Mouse (Mus musculus): ENCODE measurements around the gene Lsamp. TPM values are rescaled to one million over a fixed set of nuclear protein-coding genes. Genes with fewer than 3 reads are reported as not detected.

Gene Lsamp
- polyA plus RNA-seq, 1 experiment from 2014 or later: 3.1 TPM

DNA sequence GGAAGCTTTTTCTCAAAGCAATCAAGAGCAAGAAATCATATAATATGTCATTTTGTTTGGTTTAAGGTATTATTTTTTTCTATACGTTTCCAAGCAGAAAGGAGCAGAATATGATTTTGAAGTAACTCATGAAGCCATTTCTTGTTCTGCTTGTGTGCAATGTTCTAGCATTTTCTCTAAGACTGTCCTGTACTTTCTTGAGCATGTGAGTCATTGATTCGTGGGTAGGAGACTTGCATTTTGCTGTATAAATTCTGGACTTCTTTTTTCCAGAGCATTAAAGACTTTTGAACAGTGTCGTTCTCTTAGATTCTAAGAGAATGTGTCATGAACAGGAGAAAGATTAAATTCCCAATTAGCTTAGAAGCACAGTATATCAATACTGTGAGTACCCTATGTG lies 1118.6 kb downstream of the Lsamp start:
- 80% methylated on average over 3 of the region's 3 CpGs for WGBS
- Histone ChIP-seq H3K27ac (ENCODE audit: low read length) (no peak overlapping the region), H3K27me3 (replicated peaks; ENCODE audit: control insufficient read depth, insufficient read depth, low read length) (no peaks in the 10 kb centered on the region), H3K4me2 (ENCODE audit: low read depth, low read length) (no peak overlapping the region), H3K9me3 (ENCODE audit: control insufficient read depth, low read length) (no peaks in the 10 kb centered on the region), H3K4me1 (ENCODE audit: control insufficient read depth, insufficient read depth, low read length) (no peaks in the 10 kb centered on the region), H3K9ac (ENCODE audit: low read depth, low read length) (no peak overlapping the region), H3K4me3 (ENCODE audit: low read length) (no peak overlapping the region), H3K36me3 (ENCODE audit: control insufficient read depth, insufficient read depth, low read length) (no peaks in the 10 kb centered on the region)
- no peak for ATAC-seq

DNA sequence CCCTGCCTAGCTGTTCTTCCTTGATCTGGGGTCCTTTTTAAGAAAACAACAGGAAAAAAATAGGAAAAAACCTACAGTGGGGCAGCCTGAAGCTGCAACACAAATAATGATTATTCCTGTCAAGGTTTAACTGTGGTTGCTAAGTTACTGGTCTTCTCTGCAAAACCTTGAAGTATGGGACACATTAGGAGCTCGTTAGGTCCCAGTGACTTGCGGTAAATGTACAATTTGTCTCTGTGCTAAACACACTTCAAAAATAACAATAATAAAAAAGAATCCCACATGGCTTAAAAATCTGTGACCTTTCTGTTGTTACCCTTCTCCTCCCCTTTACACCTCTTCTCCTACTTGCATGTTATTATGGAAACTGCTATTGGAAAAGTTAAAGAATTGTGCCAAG lies 1140.2 kb downstream of the Lsamp start:
- Histone ChIP-seq H3K4me3 (ENCODE audit: low read length) (no peak overlapping the region), H3K27ac (ENCODE audit: low read length) (no peak overlapping the region), H3K4me2 (ENCODE audit: low read depth, low read length) (no peak overlapping the region)

DNA sequence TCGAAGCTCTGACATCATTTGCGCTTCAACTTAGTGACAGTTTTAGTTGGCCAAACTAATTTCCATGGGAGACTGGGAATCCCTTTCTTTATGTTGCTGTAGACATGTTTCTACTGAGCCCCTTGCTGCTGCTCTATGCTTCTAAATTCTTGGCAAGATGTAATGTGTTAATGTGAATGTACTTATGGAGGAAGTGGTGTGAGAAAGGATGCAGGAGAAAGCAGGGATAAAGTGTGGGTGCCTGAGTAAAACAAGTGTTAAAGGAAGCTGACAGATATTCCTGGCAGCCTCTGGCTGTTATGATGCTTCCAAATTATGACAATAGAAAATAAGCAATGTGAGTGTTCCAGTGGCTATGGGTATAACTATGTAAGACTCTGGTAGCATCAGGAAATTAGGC lies 1140.9 kb downstream of the Lsamp start:
- Histone ChIP-seq H3K27ac (ENCODE audit: low read length) (no peak overlapping the region), H3K36me3 (ENCODE audit: control insufficient read depth, insufficient read depth, low read length) (no peaks in the 10 kb centered on the region), H3K4me1 (ENCODE audit: control insufficient read depth, insufficient read depth, low read length) (no peaks in the 10 kb centered on the region), H3K4me3 (ENCODE audit: low read length) (no peak overlapping the region), H3K9ac (ENCODE audit: low read depth, low read length) (no peak overlapping the region), H3K27me3 (replicated peaks; ENCODE audit: control insufficient read depth, insufficient read depth, low read length) (no peaks in the 10 kb centered on the region), H3K4me2 (ENCODE audit: low read depth, low read length) (no peak overlapping the region), H3K9me3 (ENCODE audit: control insufficient read depth, low read length) (no peaks in the 10 kb centered on the region)
- no peak for ATAC-seq
- WGBS: 91% methylated on average over 2 of the region's 2 CpGs

More for the DNA sequence above, 1140.2 kb downstream of the Lsamp start:
- WGBS: 72% methylated on average over 2 of the region's 2 CpGs
- no peak overlapping the region for H3K9ac ChIP-seq (ENCODE audit: low read depth, low read length)
- no peak for ATAC-seq
- H3K36me3 ChIP-seq (ENCODE audit: control insufficient read depth, insufficient read depth, low read length): no peaks in the 10 kb centered on the region
- H3K4me1 ChIP-seq (ENCODE audit: control insufficient read depth, insufficient read depth, low read length): no peaks in the 10 kb centered on the region
- no peaks in the 10 kb centered on the region for H3K27me3 ChIP-seq (replicated peaks; ENCODE audit: control insufficient read depth, insufficient read depth, low read length)
- H3K9me3 ChIP-seq (ENCODE audit: control insufficient read depth, low read length): no peaks in the 10 kb centered on the region

DNA sequence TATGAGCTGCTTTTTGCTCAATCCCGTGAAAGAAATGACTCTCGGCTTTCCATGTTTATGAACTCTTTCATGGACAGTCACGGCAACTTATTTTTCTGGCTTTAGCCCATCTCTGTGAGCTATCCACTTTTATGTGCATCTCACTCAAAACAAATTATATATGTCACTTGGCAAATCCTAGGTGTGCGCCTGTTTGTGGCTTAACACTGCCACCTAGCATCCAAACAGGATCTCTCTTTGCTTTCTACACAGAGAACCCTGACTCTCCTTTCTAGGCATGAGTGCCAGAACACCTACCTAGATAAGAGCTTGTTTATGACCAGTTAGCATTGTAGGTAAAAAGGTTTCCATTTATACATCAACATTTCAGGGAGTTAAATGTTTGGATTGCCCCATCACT lies 1146.9 kb downstream of the Lsamp start:
- ATAC-seq: no peak
- no peaks in the 10 kb centered on the region for H3K36me3 ChIP-seq (ENCODE audit: control insufficient read depth, insufficient read depth, low read length)
- H3K4me2 ChIP-seq (ENCODE audit: low read depth, low read length): no peak overlapping the region
- no peak overlapping the region for H3K9ac ChIP-seq (ENCODE audit: low read depth, low read length)
- no peaks in the 10 kb centered on the region for H3K4me1 ChIP-seq (ENCODE audit: control insufficient read depth, insufficient read depth, low read length)
- WGBS: 72% methylated on average over 4 of the region's 4 CpGs
- no peak overlapping the region for H3K4me3 ChIP-seq (ENCODE audit: low read length)
- no peak overlapping the region for H3K27ac ChIP-seq (ENCODE audit: low read length)
- H3K9me3 ChIP-seq (ENCODE audit: control insufficient read depth, low read length): no peaks in the 10 kb centered on the region
- H3K27me3 ChIP-seq (replicated peaks; ENCODE audit: control insufficient read depth, insufficient read depth, low read length): no peaks in the 10 kb centered on the region

DNA sequence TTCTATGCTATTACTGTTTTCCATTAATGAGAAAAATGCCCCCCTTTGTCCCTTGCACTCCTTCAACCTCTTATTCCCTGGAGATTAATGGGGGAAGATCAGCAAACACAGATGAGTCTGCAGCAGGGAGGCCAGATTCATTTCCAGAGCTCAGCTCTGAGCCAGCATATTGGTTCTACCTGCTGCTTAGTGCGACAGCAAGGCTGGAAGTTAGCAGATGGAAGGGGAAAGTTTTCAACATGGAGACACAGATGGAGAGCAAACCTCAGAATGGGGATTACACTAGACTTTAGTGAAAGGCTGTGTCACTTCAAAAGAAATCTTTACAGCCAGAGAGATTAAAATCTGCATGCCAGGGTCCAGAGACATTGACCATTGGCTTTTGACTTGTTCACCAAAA lies 1188.7 kb downstream of the Lsamp start:
- Histone ChIP-seq H3K27me3 (replicated peaks; ENCODE audit: control insufficient read depth, insufficient read depth, low read length) (no peaks in the 10 kb centered on the region), H3K4me3 (ENCODE audit: low read length) (no peak overlapping the region), H3K4me2 (ENCODE audit: low read depth, low read length) (no peak overlapping the region), H3K36me3 (ENCODE audit: control insufficient read depth, insufficient read depth, low read length) (no peaks in the 10 kb centered on the region), H3K9ac (ENCODE audit: low read depth, low read length) (no peak overlapping the region), H3K9me3 (ENCODE audit: control insufficient read depth, low read length) (no peaks in the 10 kb centered on the region), H3K4me1 (ENCODE audit: control insufficient read depth, insufficient read depth, low read length) (no peaks in the 10 kb centered on the region), H3K27ac (ENCODE audit: low read length) (no peak overlapping the region)
- no peak for ATAC-seq
- 86% methylated on average over 1 of the region's 1 CpGs for WGBS

DNA sequence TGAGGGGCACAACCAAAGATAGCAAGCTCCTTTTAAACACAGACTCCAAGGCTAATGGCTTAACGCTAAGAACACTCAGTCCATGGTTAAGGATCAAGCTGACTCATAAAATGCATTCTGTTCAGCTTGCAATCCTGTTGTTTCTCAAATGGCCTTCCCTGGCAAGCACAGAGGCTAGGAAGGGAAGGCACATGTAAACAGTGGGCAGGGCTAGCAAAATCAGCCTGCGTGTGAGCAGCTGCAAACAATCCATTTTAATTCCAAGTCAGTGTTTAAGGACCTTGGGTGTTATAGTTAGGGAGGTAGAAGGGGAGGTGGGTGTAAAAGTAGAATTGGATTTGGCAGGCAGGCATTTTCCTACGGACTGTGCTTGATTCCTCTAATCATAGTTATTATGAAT lies 1195.4 kb downstream of the Lsamp start:
- Histone ChIP-seq H3K27me3 (replicated peaks; ENCODE audit: control insufficient read depth, insufficient read depth, low read length) (no peaks in the 10 kb centered on the region), H3K9me3 (ENCODE audit: control insufficient read depth, low read length) (no peaks in the 10 kb centered on the region), H3K4me1 (ENCODE audit: control insufficient read depth, insufficient read depth, low read length) (no peaks in the 10 kb centered on the region), H3K36me3 (ENCODE audit: control insufficient read depth, insufficient read depth, low read length) (no peaks in the 10 kb centered on the region), H3K4me3 (ENCODE audit: low read length) (no peak overlapping the region), H3K4me2 (ENCODE audit: low read depth, low read length) (no peak overlapping the region), H3K27ac (ENCODE audit: low read length) (no peak overlapping the region), H3K9ac (ENCODE audit: low read depth, low read length) (no peak overlapping the region)
- no peak for ATAC-seq
- 33% methylated on average over 3 of the region's 3 CpGs for WGBS

DNA sequence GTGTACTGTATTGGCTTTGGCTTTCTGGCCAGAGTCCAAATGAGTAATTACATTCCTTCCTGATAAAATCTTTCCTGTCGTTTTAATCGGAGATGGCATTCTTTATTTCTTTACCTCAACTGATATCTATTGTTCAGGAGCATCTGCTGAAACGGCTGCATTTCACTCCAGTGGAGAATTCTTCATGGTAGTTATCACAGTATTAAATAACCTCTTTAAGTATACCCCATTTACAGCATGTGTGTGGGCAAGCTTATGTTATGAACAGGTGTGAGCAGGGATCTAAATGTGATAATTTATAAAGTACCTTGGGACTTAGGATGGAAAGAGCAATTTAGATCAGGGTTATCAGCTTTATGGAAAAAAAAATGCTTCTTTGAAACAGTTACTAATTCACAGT lies 1196.7 kb downstream of the Lsamp start:
- no peak for ATAC-seq
- Histone ChIP-seq H3K4me1 (ENCODE audit: control insufficient read depth, insufficient read depth, low read length) (no peaks in the 10 kb centered on the region), H3K9ac (ENCODE audit: low read depth, low read length) (no peak overlapping the region), H3K27ac (ENCODE audit: low read length) (no peak overlapping the region), H3K9me3 (ENCODE audit: control insufficient read depth, low read length) (no peaks in the 10 kb centered on the region), H3K36me3 (ENCODE audit: control insufficient read depth, insufficient read depth, low read length) (no peaks in the 10 kb centered on the region), H3K27me3 (replicated peaks; ENCODE audit: control insufficient read depth, insufficient read depth, low read length) (no peaks in the 10 kb centered on the region), H3K4me3 (ENCODE audit: low read length) (no peak overlapping the region), H3K4me2 (ENCODE audit: low read depth, low read length) (no peak overlapping the region)
- 43% methylated on average over 3 of the region's 3 CpGs for WGBS

DNA sequence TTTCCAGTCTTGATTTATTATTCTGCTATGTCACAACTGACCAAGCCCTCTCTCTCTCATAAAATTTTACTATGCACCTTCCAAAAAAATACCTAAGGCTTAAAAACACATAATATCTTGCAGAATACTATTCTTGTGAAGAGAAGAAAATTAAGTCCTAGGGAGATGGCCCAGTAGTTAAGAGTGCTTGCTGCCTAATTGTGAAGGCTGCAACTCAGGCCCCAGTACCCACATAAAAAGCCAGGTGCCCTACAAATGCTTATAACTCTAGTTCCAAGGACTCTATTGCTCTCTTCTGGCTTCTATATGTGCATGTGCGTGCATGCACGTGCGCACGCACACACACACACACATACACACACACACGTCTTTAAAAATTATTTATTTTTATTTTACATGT lies 1225.9 kb downstream of the Lsamp start:
- ATAC-seq: no peak
- Histone ChIP-seq H3K27me3 (replicated peaks; ENCODE audit: control insufficient read depth, insufficient read depth, low read length) (no peaks in the 10 kb centered on the region), H3K9ac (ENCODE audit: low read depth, low read length) (no peak overlapping the region), H3K4me1 (ENCODE audit: control insufficient read depth, insufficient read depth, low read length) (no peaks in the 10 kb centered on the region), H3K9me3 (ENCODE audit: control insufficient read depth, low read length) (no peaks in the 10 kb centered on the region), H3K36me3 (ENCODE audit: control insufficient read depth, insufficient read depth, low read length) (no peaks in the 10 kb centered on the region), H3K27ac (ENCODE audit: low read length) (no peak overlapping the region), H3K4me3 (ENCODE audit: low read length) (no peak overlapping the region), H3K4me2 (ENCODE audit: low read depth, low read length) (no peak overlapping the region)
- WGBS: 91% methylated on average over 5 of the region's 5 CpGs

DNA sequence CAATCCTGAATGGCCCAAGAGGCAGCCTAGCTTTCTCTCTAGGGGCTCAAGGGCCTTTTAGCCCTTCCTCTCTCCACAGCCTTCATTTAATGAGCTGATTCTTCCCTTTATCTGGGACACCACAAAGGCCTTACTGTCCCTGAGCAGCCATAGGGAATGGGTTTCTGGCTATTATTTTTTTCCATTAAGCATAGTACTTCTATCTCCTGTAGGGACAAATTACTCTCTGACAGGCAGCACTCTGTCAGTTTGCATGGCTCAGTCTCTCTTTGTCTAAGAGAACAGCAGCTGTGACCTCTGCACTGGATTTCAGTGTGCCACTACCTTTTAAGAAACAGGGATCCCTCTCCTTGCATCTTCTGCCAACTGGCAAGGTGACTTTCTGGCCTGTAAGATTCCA lies 1251.7 kb downstream of the Lsamp start:
- Histone ChIP-seq H3K27me3 (replicated peaks; ENCODE audit: control insufficient read depth, insufficient read depth, low read length) (no peaks in the 10 kb centered on the region), H3K4me2 (ENCODE audit: low read depth, low read length) (no peak overlapping the region), H3K36me3 (ENCODE audit: control insufficient read depth, insufficient read depth, low read length) (no peaks in the 10 kb centered on the region), H3K4me3 (ENCODE audit: low read length) (no peak overlapping the region), H3K4me1 (ENCODE audit: control insufficient read depth, insufficient read depth, low read length) (no peaks in the 10 kb centered on the region), H3K27ac (ENCODE audit: low read length) (no peak overlapping the region), H3K9me3 (ENCODE audit: control insufficient read depth, low read length) (no peaks in the 10 kb centered on the region), H3K9ac (ENCODE audit: low read depth, low read length) (no peak overlapping the region)
- ATAC-seq: no peak

DNA sequence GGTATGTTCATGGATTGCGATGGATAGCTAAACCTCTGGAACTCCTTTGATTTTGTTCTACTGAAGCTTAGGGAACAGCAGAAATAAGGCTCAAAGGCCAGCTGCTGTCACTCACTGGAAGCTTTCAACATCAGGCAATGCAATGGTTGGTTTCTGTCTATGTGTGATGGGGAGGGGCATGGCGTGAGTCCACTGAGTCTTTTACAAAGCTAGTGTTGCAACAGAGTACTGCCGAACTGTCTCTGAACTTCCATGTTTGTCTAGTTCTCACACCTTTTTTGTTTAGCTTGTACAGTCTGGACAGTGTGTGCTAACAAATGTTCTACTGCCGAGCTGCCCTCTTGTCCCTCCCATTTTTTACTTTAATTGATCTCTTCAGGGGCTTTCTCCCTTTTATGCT lies 1258.7 kb downstream of the Lsamp start:
- H3K4me2 ChIP-seq (ENCODE audit: low read depth, low read length): no peak overlapping the region
- no peaks in the 10 kb centered on the region for H3K36me3 ChIP-seq (ENCODE audit: control insufficient read depth, insufficient read depth, low read length)
- no peaks in the 10 kb centered on the region for H3K4me1 ChIP-seq (ENCODE audit: control insufficient read depth, insufficient read depth, low read length)
- WGBS: 60% methylated on average over 4 of the region's 4 CpGs
- no peak overlapping the region for H3K4me3 ChIP-seq (ENCODE audit: low read length)
- no peaks in the 10 kb centered on the region for H3K9me3 ChIP-seq (ENCODE audit: control insufficient read depth, low read length)
- no peak overlapping the region for H3K9ac ChIP-seq (ENCODE audit: low read depth, low read length)
- no peak for ATAC-seq
- H3K27ac ChIP-seq (ENCODE audit: low read length): no peak overlapping the region
- H3K27me3 ChIP-seq (replicated peaks; ENCODE audit: control insufficient read depth, insufficient read depth, low read length): no peaks in the 10 kb centered on the region
